Mouse (Mus musculus): ENCODE data around the gene Gm39653.
"Not testable (repeated sequence)": the region's sequence is repeated elsewhere in the genome, so short reads cannot be mapped to it uniquely, and the experiment has no call there.

The Gm39653 gene

DNA sequence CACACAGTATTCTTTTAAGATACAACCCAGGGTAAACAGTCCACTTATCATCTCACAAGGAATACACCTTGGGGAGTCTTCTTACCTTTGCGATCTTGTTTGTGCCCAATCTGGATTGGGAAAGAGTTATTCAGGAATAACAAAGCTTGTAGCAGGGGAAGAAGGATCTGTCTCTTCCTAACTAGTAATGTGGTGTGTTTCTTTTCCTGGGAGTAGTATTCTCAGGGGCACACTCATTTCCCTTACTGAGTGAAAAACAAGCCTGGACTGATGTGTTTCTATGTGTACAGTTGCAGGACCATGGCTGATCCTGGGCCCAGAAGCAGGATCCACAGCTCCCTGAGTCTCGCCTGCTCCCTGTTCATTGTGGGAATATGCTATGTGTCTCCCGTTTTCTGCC lies at the start of gene Gm39653:
TSS of gene Gm39653 (plus strand) at position 301 of the 400 bp plus-strand sequence.
- no peak for DNase-seq (ENCODE audit: extremely low read depth, low read depth, low spot score)

GRCm38 (mm10) chr1:63566501-63566900 lies 49.3 kb upstream of the Gm39653 start:
- DNase-seq (ENCODE audit: extremely low read depth, low read depth, low spot score) = no peak

DNA sequence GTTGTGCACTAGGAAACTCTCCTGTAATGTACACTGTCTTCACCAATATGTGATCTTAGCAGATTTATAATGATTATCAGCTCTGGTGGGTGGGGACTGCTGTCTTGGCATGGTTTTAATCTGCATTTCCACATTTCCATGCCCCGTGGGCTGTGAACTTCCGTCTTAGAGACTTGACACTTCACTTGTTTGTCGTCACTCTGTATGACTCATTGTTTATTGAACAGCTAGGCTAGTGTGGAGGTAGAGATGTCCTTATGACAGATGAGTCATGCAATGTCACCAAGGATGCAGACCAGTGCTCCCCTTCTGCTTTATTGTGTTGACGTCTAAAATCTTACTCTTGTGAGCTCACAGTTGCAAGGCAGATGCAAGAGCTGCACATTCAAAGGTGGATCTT lies 48.7 kb upstream of the Gm39653 start:
- no peak for DNase-seq (ENCODE audit: extremely low read depth, low read depth, low spot score)

DNA sequence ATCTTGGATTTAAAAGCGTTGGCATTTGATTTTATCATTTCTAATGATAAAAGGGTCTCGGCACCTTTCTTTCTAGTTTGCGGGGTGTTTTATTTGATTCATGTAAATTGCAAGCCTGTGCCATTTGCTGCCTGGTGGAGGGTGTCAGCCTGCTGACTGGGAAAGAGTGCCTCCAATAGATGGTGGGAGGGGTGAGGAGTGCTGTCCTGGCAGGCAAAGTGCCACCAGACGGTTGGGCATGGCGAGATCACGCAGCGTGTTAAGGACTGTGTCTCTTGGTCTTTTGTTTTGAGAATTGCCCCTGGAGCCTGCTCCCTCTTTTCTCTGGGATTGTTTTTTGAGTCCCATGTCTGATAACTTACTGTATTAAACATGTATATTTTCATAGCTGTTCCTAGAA lies 43.5 kb upstream of the Gm39653 start:
- DNase-seq (ENCODE audit: extremely low read depth, low read depth, low spot score) = no peak

DNA sequence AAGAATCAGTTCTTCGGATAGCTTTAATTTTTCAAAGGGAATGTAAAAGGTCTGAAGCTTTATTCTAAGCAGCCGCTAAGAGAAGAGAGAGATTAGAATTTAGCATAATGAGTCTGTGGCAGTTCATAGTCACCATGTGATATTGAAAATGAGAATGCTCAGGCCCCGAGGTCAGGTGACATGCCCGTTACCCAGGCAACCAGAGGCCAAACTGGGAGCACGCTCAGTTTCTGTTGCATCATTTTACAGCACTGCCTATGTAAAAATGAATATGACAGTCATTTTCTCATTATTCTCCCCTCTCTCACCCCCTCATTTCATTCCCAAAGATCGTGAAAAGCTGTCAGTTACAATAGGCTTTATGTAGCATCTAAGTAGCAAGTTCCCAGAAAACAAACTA lies 42.3 kb upstream of the Gm39653 start:
- no peak for DNase-seq (ENCODE audit: extremely low read depth, low read depth, low spot score)

- DNase-seq (ENCODE audit: extremely low read depth, low read depth, low spot score) = no peak
Measured at GRCm38 (mm10) chr1:63573864-63574611, 41.7 kb upstream of the Gm39653 start.

DNA sequence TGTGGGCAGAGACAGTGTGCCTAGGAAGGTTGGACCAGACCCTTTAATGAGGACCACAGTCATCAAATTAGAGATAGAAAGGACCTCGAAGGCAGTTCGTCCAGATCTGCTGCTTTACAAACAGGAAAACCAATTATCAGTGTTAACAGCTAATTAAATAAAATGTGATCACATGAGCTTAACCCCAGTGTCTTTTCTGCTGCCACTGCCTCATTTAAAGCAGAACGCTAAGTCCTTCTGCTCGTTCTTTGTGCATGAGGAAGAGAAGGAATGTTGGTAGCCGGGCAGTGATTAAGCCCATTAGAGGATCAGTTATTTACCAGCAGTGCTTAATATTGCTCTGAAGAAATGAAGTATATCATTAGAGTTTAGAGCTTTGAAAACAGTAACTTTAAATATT lies 39.0 kb upstream of the Gm39653 start:
- DNase-seq (ENCODE audit: extremely low read depth, low read depth, low spot score) = no peak

GRCm38 (mm10) chr1:63579153-63579552 lies 36.6 kb upstream of the Gm39653 start:
- DNase-seq (ENCODE audit: extremely low read depth, low read depth, low spot score) = no peak

- no peak for DNase-seq (ENCODE audit: extremely low read depth, low read depth, low spot score)
Measured at GRCm38 (mm10) chr1:63586869-63587268, 28.9 kb upstream of the Gm39653 start.

GRCm38 (mm10) chr1:63603870-63604500 lies 11.8 kb upstream of the Gm39653 start:
- DNase-seq (ENCODE audit: extremely low read depth, low read depth, low spot score) = no peak

DNA sequence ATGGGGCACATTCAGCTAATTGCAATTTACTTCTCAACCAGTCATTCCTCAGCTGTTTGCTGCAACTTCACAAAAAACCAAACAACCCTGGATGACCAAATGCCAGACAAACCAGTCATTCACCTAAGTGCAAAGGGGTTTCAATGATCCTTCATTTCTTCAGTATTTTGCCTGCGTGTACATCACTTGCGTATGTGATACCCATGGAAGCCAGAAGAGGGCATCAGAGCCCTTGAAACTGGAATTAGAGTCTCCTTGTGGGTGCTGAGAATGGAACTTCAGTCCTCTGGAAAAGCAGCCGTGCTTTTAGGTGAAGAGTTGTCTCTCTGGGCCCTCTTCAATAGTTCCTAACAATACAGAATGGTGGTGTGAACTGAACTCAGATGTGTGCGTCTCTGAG lies 6.2 kb upstream of the Gm39653 start:
- DNase-seq (ENCODE audit: extremely low read depth, low read depth, low spot score) = no peak

DNA sequence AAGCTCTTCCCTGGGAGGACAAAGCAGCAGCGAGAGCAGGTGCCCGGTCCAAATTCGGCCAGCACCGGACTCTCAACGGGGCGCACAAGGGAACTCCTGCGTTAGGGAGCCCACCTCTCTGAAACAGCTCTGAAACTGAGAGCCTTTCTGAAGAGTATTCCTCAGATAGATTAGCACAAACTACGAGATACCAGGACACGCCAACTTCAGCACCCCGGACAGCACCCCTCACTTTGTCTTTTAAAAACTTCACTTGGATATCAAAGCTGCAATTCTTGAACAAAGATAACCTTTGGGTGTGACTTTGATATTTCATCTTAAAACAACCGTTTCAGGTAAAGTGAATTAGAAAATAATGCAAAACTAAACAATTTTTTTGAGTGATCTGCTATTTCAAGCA lies 1.2 kb upstream of the Gm39653 start:
- no peak for DNase-seq (ENCODE audit: extremely low read depth, low read depth, low spot score)

DNA sequence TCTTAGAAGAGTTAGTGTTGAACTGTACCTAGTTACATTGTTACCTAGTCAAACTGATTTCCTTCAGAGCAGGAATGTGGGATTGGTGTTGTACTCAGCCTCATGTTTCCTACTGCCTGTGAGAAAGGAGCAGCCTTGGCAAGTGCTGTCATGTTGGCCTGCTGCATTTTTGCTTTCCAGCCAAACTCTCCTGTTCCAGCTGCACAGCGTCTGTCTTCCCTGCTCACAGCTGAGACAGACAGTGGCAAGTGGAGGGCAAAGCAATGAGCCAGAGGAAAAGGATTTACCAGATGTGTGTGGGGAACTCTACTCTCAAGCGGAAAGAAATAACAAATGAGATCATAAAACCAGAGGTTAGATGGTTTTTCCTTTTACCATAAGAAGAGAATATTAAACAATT lies 12.4 kb downstream of the Gm39653 start:
- DNase-seq (ENCODE audit: extremely low read depth, low read depth, low spot score) = no peak

DNA sequence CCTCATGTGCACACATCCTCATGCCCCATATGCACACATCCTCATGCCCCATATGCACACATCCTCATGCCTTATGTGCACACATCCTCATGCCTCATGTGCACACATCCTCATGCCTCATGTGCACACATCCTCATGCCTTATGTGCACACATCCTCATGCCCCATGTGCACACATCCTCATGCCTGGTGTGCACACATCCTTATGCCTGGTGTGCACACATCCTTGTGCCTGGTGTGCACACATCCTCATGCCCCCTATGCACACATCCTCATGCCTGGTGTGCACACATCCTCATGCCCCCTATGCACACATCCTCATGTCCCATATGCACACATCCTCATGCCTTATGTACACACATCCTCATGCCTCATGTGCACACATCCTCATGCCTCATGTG lies 14.6 kb downstream of the Gm39653 start:
- DNase-seq (ENCODE audit: extremely low read depth, low read depth, low spot score) = not testable (repeated sequence)

DNA sequence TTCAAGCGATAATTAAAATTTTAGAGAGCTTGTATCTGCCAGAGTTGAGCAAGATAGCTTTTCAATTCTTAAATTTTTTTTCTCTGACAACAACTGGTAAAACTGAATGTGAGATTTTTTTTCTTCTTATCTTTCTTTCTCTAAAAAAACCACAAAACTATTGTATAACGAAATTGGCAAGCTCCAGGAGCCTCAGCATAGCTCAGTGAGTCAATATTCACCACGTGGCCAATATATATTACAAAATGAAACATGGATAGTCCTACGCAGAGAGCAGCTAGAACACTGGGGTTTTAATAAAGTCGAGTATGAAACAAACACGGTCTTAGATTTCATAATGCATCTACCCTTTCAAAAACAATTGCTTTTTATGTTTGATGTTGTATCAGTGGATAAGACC lies 24.2 kb downstream of the Gm39653 start:
- DNase-seq (ENCODE audit: extremely low read depth, low read depth, low spot score) = no peak

DNA sequence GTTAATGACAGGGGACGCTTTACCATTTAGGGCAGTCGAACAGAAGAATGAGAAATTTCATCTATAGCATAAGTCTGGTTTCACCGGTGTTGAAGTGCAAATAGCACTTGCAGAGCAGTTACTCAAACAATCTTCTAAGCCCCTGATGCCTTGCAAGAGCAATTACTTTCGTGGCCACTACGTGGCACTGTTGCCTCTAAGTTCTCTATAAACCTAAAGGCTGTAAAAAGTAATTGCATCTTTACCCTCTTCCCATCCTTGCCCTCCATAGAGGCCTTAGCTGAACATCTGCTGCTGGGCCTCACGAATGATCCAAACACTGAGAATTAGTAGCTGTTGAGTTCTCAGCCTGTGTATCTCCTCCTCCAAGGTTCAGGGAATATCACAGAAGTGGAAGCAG lies 42.2 kb downstream of the Gm39653 start:
- no peak for DNase-seq (ENCODE audit: extremely low read depth, low read depth, low spot score)

GRCm38 (mm10) chr1:63659591-63659990 lies 43.8 kb downstream of the Gm39653 start:
- no peak for DNase-seq (ENCODE audit: extremely low read depth, low read depth, low spot score)

- DNase-seq (ENCODE audit: extremely low read depth, low read depth, low spot score) = no peak
Measured at GRCm38 (mm10) chr1:63666089-63666488, 50.3 kb downstream of the Gm39653 start.

DNA sequence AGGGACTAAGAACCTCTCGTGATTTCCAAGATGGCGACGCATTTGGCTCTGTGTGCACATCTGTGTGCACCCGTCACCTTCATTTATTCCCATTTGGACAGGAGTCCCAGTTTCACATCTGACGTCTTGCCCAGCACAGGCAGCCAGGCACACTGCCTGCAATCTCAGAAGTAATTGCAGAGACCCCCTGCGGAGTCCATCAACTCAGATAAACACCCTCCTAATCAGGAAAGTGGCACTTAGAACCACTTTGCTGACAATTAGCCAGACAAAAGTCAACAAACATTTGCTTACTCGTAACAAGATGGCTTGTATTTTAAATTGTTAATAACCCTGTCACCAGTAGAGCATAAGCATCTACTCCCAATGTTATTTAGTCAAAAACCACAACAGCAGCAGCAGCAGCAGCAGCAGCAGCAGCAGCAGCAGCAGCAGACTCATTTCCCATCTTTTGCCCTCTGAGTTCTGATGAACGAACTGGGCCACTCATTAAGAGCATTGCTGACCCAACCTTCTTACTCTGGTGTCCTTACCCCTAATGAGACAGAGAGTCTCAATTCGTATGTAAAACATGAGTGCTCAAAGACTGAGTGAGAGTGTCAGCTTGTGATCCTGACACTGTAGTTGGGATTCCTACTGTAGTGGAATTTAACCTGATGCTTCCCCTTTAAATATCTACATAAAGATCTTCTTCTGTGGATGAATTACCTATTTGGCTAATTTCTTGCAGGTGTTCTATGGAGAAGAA lies 51.6 kb downstream of the Gm39653 start:
- DNase-seq (ENCODE audit: extremely low read depth, low read depth, low spot score) = no peak

DNA sequence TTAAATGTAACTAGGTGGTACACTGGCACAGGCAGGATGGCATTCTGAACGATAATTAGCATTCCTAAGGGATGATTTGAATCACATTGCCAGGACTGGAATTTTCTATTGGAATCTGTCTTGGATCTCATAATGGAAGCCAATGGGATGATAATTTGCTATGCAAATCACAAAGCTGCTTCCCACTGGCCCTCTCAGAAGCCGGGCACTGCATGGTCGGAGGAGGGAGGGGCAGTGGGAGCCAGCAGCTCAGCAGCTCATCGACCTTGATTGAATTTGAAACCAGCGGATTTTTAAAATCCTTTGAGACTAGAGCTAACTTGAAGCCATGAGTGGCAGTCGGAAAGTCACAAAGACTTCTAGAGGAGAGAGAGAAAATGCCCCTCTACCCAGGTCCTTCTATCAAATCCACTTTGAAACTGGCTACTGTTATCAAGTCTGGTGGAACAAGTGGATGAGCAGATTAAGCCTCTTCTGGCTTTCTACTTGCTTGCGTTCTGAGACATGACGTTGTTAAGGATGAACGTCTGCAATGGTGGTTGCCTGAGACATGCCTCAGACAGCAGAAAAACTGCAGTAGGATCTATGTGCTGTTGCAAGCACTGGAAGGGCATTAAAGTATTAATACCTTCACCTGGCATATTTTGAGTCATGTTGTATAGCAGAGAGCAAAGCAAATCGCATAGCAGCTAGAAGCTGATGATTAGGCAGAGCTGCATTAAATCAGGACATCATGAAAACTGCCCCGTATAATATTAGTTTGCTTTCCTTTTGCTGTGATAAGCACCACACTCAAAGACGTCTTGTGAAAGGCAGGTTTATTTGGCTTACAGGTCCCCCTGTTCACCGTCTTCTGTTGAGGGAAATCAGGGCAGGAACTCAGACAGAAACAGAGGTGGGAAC lies 52.4 kb downstream of the Gm39653 start:
- DNase-seq (ENCODE audit: extremely low read depth, low read depth, low spot score) = no peak

- DNase-seq (ENCODE audit: extremely low read depth, low read depth, low spot score) = no peak
Measured at GRCm38 (mm10) chr1:63668852-63669160, 53.0 kb downstream of the Gm39653 start.

Data from fat pad, adult 2 months (tissue).